Mouse (Mus musculus): ENCODE measurements around the gene Brinp1. TPM values are rescaled to one million over a fixed set of nuclear protein-coding genes. Genes with fewer than 3 reads are reported as not detected.
"Not testable (repeated sequence)": the region's sequence is repeated elsewhere in the genome, so short reads cannot be mapped to it uniquely, and the experiment has no call there.

Brinp1 gene
- polyA plus RNA-seq, 1 experiment = 0.27 TPM

GRCm38 (mm10) chr4:68846976-68847375, 107.2 kb downstream of the Brinp1 start:
- H3K27ac ChIP-seq (ENCODE audit: insufficient read depth, low read depth, low read length) = no peak overlapping the region
- no peaks in the 10 kb centered on the region for H3K4me1 ChIP-seq (ENCODE audit: control insufficient read depth, insufficient read depth, low read length)
- WGBS = 44% methylated on average over 1 of the region's 1 CpGs
- no peak for DNase-seq
- no peak for TF ChIP-seq POLR2A (IDR thresholded peaks at IDR 0.05; ENCODE audit: low read depth, low read length)
- no peaks in the 10 kb centered on the region for H3K36me3 ChIP-seq (ENCODE audit: control insufficient read depth, insufficient read depth, low read length)
- no peak overlapping the region for H3K4me3 ChIP-seq (ENCODE audit: insufficient read depth, low read depth, low read length)
- no peaks in the 10 kb centered on the region; the same call in 1 of the 2 replicates for H3K27me3 ChIP-seq (replicated peaks; ENCODE audit: control insufficient read depth, insufficient read depth, low read length)

GRCm38 (mm10) chr4:68845964-68846363, 108.2 kb downstream of the Brinp1 start:
- Histone ChIP-seq H3K36me3 (ENCODE audit: control insufficient read depth, insufficient read depth, low read length) (no peaks in the 10 kb centered on the region), H3K27ac (ENCODE audit: insufficient read depth, low read depth, low read length) (no peak overlapping the region), H3K4me3 (ENCODE audit: insufficient read depth, low read depth, low read length) (no peak overlapping the region), H3K27me3 (replicated peaks; ENCODE audit: control insufficient read depth, insufficient read depth, low read length) (no peaks in the 10 kb centered on the region; the same call in 1 of the 2 replicates), H3K4me1 (ENCODE audit: control insufficient read depth, insufficient read depth, low read length) (no peaks in the 10 kb centered on the region)
- peak; percentile 41 for DNase-seq
- TF ChIP-seq CTCF (conservative IDR thresholded peaks at IDR 0.05; ENCODE audit: insufficient read depth, insufficient read length, low read depth, low read length) (peak; percentile 34), POLR2A (IDR thresholded peaks at IDR 0.05; ENCODE audit: low read depth, low read length) (no peak)
- 41% methylated on average over 3 of the region's 3 CpGs for WGBS

- H3K4me1 ChIP-seq (ENCODE audit: control insufficient read depth, insufficient read depth, low read length); H3K4me3 ChIP-seq (ENCODE audit: insufficient read depth, low read depth, low read length); H3K27ac ChIP-seq (ENCODE audit: insufficient read depth, low read depth, low read length); H3K36me3 ChIP-seq (ENCODE audit: control insufficient read depth, insufficient read depth, low read length); H3K27me3 ChIP-seq (replicated peaks; ENCODE audit: control insufficient read depth, insufficient read depth, low read length); DNase-seq: not testable (repeated sequence)
Measured at GRCm38 (mm10) chr4:68813997-68814396, 140.2 kb downstream of the Brinp1 start.

DNA sequence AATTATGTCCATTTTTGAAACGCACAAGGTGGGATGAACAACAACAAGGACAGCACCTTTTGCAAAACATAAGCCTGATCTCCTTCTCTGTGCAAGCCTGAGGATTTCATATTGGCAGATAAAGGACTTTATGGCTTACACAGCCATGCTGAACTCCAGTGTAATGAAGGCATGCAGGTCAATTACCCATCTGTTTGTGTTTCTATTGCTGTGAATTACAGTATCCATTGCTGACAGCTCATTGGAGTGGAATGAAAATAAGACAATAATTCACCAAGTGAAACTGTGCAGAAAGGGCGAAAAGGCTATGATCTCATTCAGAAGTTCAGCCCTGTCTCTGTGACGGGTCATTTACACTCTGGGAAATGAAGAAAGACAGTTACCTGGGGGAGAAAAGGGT, 147.7 kb downstream of the Brinp1 start:
- Histone ChIP-seq H3K4me3 (ENCODE audit: insufficient read depth, low read depth, low read length) (no peak overlapping the region), H3K27me3 (replicated peaks; ENCODE audit: control insufficient read depth, insufficient read depth, low read length) (no peaks in the 10 kb centered on the region), H3K4me1 (ENCODE audit: control insufficient read depth, insufficient read depth, low read length) (no peaks in the 10 kb centered on the region), H3K36me3 (ENCODE audit: control insufficient read depth, insufficient read depth, low read length) (no peaks in the 10 kb centered on the region), H3K27ac (ENCODE audit: insufficient read depth, low read depth, low read length) (no peak overlapping the region)
- 34% methylated on average over 3 of the region's 3 CpGs for WGBS
- TF ChIP-seq POLR2A (IDR thresholded peaks at IDR 0.05; ENCODE audit: low read depth, low read length) (no peak), CTCF (conservative IDR thresholded peaks at IDR 0.05; ENCODE audit: insufficient read depth, insufficient read length, low read depth, low read length) (no peak)
- DNase-seq = no peak

- DNase-seq = no peak
- H3K27ac ChIP-seq (ENCODE audit: insufficient read depth, low read depth, low read length) = no peak overlapping the region
- no peak for TF ChIP-seq CTCF (conservative IDR thresholded peaks at IDR 0.05; ENCODE audit: insufficient read depth, insufficient read length, low read depth, low read length)
- TF ChIP-seq POLR2A (IDR thresholded peaks at IDR 0.05; ENCODE audit: low read depth, low read length) = no peak
- 49% methylated on average over 6 of the region's 6 CpGs for WGBS
- H3K36me3 ChIP-seq (ENCODE audit: control insufficient read depth, insufficient read depth, low read length) = no peaks in the 10 kb centered on the region
- no peaks in the 10 kb centered on the region for H3K4me1 ChIP-seq (ENCODE audit: control insufficient read depth, insufficient read depth, low read length)
- H3K4me3 ChIP-seq (ENCODE audit: insufficient read depth, low read depth, low read length) = no peak overlapping the region
- H3K27me3 ChIP-seq (replicated peaks; ENCODE audit: control insufficient read depth, insufficient read depth, low read length) = no peaks in the 10 kb centered on the region
Measured at GRCm38 (mm10) chr4:68801923-68802855, 152.0 kb downstream of the Brinp1 start.

DNA sequence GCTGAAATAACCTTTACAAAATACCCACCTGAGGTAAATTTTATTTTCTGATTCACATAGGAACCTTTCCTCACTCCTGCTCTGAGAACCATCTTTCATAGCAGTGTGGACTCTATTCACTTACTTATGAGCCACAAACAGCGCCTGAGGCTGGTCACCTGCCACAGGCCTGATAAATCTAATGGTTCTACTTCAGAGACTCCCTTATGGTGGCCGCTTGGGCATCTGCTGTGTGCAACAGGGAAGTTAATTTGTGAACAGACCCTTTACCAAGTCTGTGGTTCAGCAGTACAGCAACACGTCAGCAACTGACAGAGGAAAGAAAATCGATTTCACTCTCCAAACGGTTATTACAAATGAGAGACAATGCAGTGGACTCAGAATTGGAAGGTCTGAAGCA, 164.2 kb downstream of the Brinp1 start:
- TF ChIP-seq CTCF (conservative IDR thresholded peaks at IDR 0.05; ENCODE audit: insufficient read depth, insufficient read length, low read depth, low read length) (no peak), POLR2A (IDR thresholded peaks at IDR 0.05; ENCODE audit: low read depth, low read length) (no peak)
- no peaks in the 10 kb centered on the region for H3K4me1 ChIP-seq (ENCODE audit: control insufficient read depth, insufficient read depth, low read length)
- no peaks in the 10 kb centered on the region for H3K36me3 ChIP-seq (ENCODE audit: control insufficient read depth, insufficient read depth, low read length)
- 68% methylated on average over 5 of the region's 5 CpGs for WGBS
- H3K27ac ChIP-seq (ENCODE audit: insufficient read depth, low read depth, low read length) = no peak overlapping the region
- DNase-seq = no peak
- no peak overlapping the region for H3K4me3 ChIP-seq (ENCODE audit: insufficient read depth, low read depth, low read length)
- no peaks in the 10 kb centered on the region for H3K27me3 ChIP-seq (replicated peaks; ENCODE audit: control insufficient read depth, insufficient read depth, low read length)

DNA sequence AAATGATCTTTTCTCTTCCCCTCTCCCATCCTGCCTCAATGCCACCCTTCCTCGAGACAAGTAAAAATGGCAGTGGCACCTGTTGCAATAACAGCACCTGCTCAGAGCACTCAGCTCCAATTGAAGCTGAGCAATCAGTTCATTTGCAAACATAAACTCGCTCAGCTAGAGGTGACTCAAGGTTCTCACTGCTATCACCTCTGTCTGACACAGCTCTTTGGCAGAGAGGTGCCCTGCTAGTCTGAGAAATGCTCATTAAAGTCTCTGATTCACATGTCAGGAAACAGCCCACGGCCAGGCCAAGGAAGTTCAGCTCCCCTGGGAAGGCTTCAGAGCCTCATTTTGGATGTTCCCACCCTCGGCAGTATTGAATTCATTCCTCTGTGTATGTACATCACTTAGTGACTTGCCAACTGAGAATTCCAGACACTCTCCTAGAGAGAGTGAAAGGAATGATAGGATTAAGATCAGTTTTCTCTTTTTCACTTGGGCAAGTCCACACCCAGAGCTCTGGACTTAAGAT, 165.7 kb downstream of the Brinp1 start:
- WGBS = 40% methylated on average over 4 of the region's 4 CpGs
- Histone ChIP-seq H3K27me3 (replicated peaks; ENCODE audit: control insufficient read depth, insufficient read depth, low read length) (no peaks in the 10 kb centered on the region), H3K36me3 (ENCODE audit: control insufficient read depth, insufficient read depth, low read length) (no peaks in the 10 kb centered on the region), H3K4me3 (ENCODE audit: insufficient read depth, low read depth, low read length) (no peak overlapping the region), H3K4me1 (ENCODE audit: control insufficient read depth, insufficient read depth, low read length) (no peaks in the 10 kb centered on the region), H3K27ac (ENCODE audit: insufficient read depth, low read depth, low read length) (no peak overlapping the region)
- no peak for DNase-seq
- TF ChIP-seq POLR2A (IDR thresholded peaks at IDR 0.05; ENCODE audit: low read depth, low read length) (no peak), CTCF (conservative IDR thresholded peaks at IDR 0.05; ENCODE audit: insufficient read depth, insufficient read length, low read depth, low read length) (no peak)
